Mouse (Mus musculus): ENCODE results near the gene Il16. TPM values are rescaled to one million over a fixed set of nuclear protein-coding genes. Genes with fewer than 3 reads are reported as not detected.
"Not testable (repeated sequence)": the region's sequence is repeated elsewhere in the genome, so short reads cannot be mapped to it uniquely, and the experiment has no call there.

Gene Il16
- total and polyA plus RNA-seq, 2 experiments: 1.5 to 4.1 TPM

- H3K4me3 ChIP-seq (ENCODE audit: insufficient read depth, low read depth, low read length): no peak overlapping the region
- no peak overlapping the region for H3K27ac ChIP-seq (replicated peaks; ENCODE audit: insufficient read depth, low read depth, low read length)
- H3K36me3 ChIP-seq (ENCODE audit: control insufficient read depth, insufficient read depth, low read length): no peaks in the 10 kb centered on the region
- no peak for DNase-seq (ENCODE audit: extremely low read depth, low read depth, low spot score)
- H3K27me3 ChIP-seq (ENCODE audit: control insufficient read depth, insufficient read depth, low read length): no peaks in the 10 kb centered on the region
- H3K9ac ChIP-seq (ENCODE audit: low read depth, low read length): no peak overlapping the region
- TF ChIP-seq POLR2A (IDR thresholded peaks at IDR 0.05; ENCODE audit: extremely low read depth, insufficient read depth, low read length) (no peak), CTCF (IDR thresholded peaks at IDR 0.05; ENCODE audit: low read depth, low read length) (no peak)
- H3K4me1 ChIP-seq (ENCODE audit: control insufficient read depth, insufficient read depth, low read length): no peaks in the 10 kb centered on the region; the same call in 1 of the 2 replicates
- WGBS: 82% methylated on average over 1 of the region's 1 CpGs
- H3K79me2 ChIP-seq (ENCODE audit: control insufficient read depth, insufficient read depth, low read length): no peaks in the 10 kb centered on the region
Observed at GRCm38 (mm10) chr7:83713639-83714038, 31.9 kb downstream of the Il16 start.

- H3K27me3 ChIP-seq (ENCODE audit: control insufficient read depth, insufficient read depth, low read length); H3K27ac ChIP-seq (replicated peaks; ENCODE audit: insufficient read depth, low read depth, low read length); H3K36me3 ChIP-seq (ENCODE audit: control insufficient read depth, insufficient read depth, low read length); H3K4me3 ChIP-seq (ENCODE audit: insufficient read depth, low read depth, low read length); H3K79me2 ChIP-seq (ENCODE audit: control insufficient read depth, insufficient read depth, low read length); DNase-seq (ENCODE audit: extremely low read depth, low read depth, low spot score); H3K9ac ChIP-seq (ENCODE audit: low read depth, low read length); H3K4me1 ChIP-seq (ENCODE audit: control insufficient read depth, insufficient read depth, low read length): not testable (repeated sequence)
- WGBS: 89% methylated on average over 10 of the region's 10 CpGs
Observed at GRCm38 (mm10) chr7:83711676-83712259, 33.8 kb downstream of the Il16 start.

GRCm38 (mm10) chr7:83703046-83703775 lies 42.3 kb downstream of the Il16 start:
- Histone ChIP-seq H3K36me3 (ENCODE audit: control insufficient read depth, insufficient read depth, low read length) (no peaks in the 10 kb centered on the region), H3K9ac (ENCODE audit: low read depth, low read length) (no peak overlapping the region), H3K27me3 (ENCODE audit: control insufficient read depth, insufficient read depth, low read length) (no peaks in the 10 kb centered on the region), H3K4me1 (ENCODE audit: control insufficient read depth, insufficient read depth, low read length) (no peaks in the 10 kb centered on the region), H3K27ac (replicated peaks; ENCODE audit: insufficient read depth, low read depth, low read length) (no peak overlapping the region), H3K4me3 (ENCODE audit: insufficient read depth, low read depth, low read length) (no peak overlapping the region), H3K79me2 (ENCODE audit: control insufficient read depth, insufficient read depth, low read length) (no peaks in the 10 kb centered on the region)
- DNase-seq (ENCODE audit: extremely low read depth, low read depth, low spot score): no peak
- TF ChIP-seq POLR2A (IDR thresholded peaks at IDR 0.05; ENCODE audit: extremely low read depth, insufficient read depth, low read length) (no peak), CTCF (IDR thresholded peaks at IDR 0.05; ENCODE audit: low read depth, low read length) (no peak)
- 82% methylated on average over 9 of the region's 9 CpGs for WGBS

GRCm38 (mm10) chr7:83699066-83699745 lies 46.3 kb downstream of the Il16 start:
- H3K36me3 ChIP-seq (ENCODE audit: control insufficient read depth, insufficient read depth, low read length): no peaks in the 10 kb centered on the region
- no peaks in the 10 kb centered on the region for H3K27me3 ChIP-seq (ENCODE audit: control insufficient read depth, insufficient read depth, low read length)
- H3K79me2 ChIP-seq (ENCODE audit: control insufficient read depth, insufficient read depth, low read length): no peaks in the 10 kb centered on the region
- no peak for DNase-seq (ENCODE audit: extremely low read depth, low read depth, low spot score)
- 85% methylated on average over 6 of the region's 6 CpGs for WGBS
- no peak overlapping the region for H3K4me3 ChIP-seq (ENCODE audit: insufficient read depth, low read depth, low read length)
- no peaks in the 10 kb centered on the region for H3K4me1 ChIP-seq (ENCODE audit: control insufficient read depth, insufficient read depth, low read length)
- no peak for TF ChIP-seq CTCF (IDR thresholded peaks at IDR 0.05; ENCODE audit: low read depth, low read length)
- TF ChIP-seq POLR2A (IDR thresholded peaks at IDR 0.05; ENCODE audit: extremely low read depth, insufficient read depth, low read length): no peak
- no peak overlapping the region for H3K27ac ChIP-seq (replicated peaks; ENCODE audit: insufficient read depth, low read depth, low read length)
- no peak overlapping the region for H3K9ac ChIP-seq (ENCODE audit: low read depth, low read length)

GRCm38 (mm10) chr7:83695449-83696212 lies 49.9 kb downstream of the Il16 start:
- DNase-seq (ENCODE audit: extremely low read depth, low read depth, low spot score): peak; percentile 39
- TF ChIP-seq POLR2A (IDR thresholded peaks at IDR 0.05; ENCODE audit: extremely low read depth, insufficient read depth, low read length): no peak
- peak; percentile 53 for TF ChIP-seq CTCF (IDR thresholded peaks at IDR 0.05; ENCODE audit: low read depth, low read length)
- H3K36me3 ChIP-seq (ENCODE audit: control insufficient read depth, insufficient read depth, low read length): no peaks in the 10 kb centered on the region
- no peak overlapping the region for H3K9ac ChIP-seq (ENCODE audit: low read depth, low read length)
- no peaks in the 10 kb centered on the region for H3K79me2 ChIP-seq (ENCODE audit: control insufficient read depth, insufficient read depth, low read length)
- 32% methylated on average over 6 of the region's 6 CpGs for WGBS
- no peak overlapping the region for H3K4me3 ChIP-seq (ENCODE audit: insufficient read depth, low read depth, low read length)
- H3K27me3 ChIP-seq (ENCODE audit: control insufficient read depth, insufficient read depth, low read length): no peaks in the 10 kb centered on the region
- H3K27ac ChIP-seq (replicated peaks; ENCODE audit: insufficient read depth, low read depth, low read length): no peak overlapping the region
- no peaks in the 10 kb centered on the region for H3K4me1 ChIP-seq (ENCODE audit: control insufficient read depth, insufficient read depth, low read length)
